Mouse (Mus musculus): ENCODE measurements at regions not wholly inside any gene's neighbourhood (a gene's known extent, or its start where the extent isn't known, plus 50 kb on each side); places are given as distances from the start of the nearest gene placed in this dataset.

- 65% methylated on average over 5 of the region's 5 CpGs for WGBS (ENCODE audit: insufficient replicate concordance)
- DNase-seq (ENCODE audit: low read depth in 3 of 3, low spot score in 3 of 3) = no peak
Measured at GRCm38 (mm10) chr17:74920056-74920455, 85.3 kb upstream of the Ltbp1 start.

GRCm38 (mm10) chr17:74921413-74921812, 84.0 kb upstream of the Ltbp1 start:
- TF ChIP-seq EP300 (IDR thresholded peaks at IDR 0.05; ENCODE audit: low read depth) (no peak), CTCF (IDR thresholded peaks at IDR 0.05; ENCODE audit: low read depth) (no peak)
- no peaks in the 10 kb centered on the region for H3K4me1 ChIP-seq (replicated peaks; ENCODE audit: control insufficient read depth in 2 of 2, insufficient read depth in 2 of 2, low read length in 1 of 2)
- DNase-seq (ENCODE audit: low read depth in 3 of 3, low spot score in 3 of 3) (no peak), ATAC-seq (ENCODE audit: insufficient read depth) (no peak)
- no peak overlapping the region for H3K9ac ChIP-seq (replicated peaks)
- no peak overlapping the region for H3K4me2 ChIP-seq (ENCODE audit: low read depth)
- H3K9me3 ChIP-seq (ENCODE audit: control insufficient read depth, low read length) = no peaks in the 10 kb centered on the region
- H3K27ac ChIP-seq = no peak overlapping the region
- H3K27me3 ChIP-seq (ENCODE audit: control insufficient read depth, insufficient read depth, low read length) = no peaks in the 10 kb centered on the region
- WGBS (ENCODE audit: insufficient replicate concordance) = 66% methylated on average over 6 of the region's 6 CpGs
- no peak overlapping the region for H3K4me3 ChIP-seq (ENCODE audit: insufficient read depth in 1 of 2, low read depth in 2 of 2, low read length in 2 of 2)
- no peaks in the 10 kb centered on the region for H3K36me3 ChIP-seq (replicated peaks; ENCODE audit: control insufficient read depth, insufficient read depth, low read depth)

More at GRCm38 (mm10) chr17:74920056-74920455, 85.3 kb upstream of the Ltbp1 start:
- Histone ChIP-seq H3K36me3 (replicated peaks; ENCODE audit: control insufficient read depth, insufficient read depth, low read depth) (no peaks in the 10 kb centered on the region), H3K4me3 (ENCODE audit: insufficient read depth in 1 of 2, low read depth in 2 of 2, low read length in 2 of 2) (no peak overlapping the region), H3K27ac (no peak overlapping the region), H3K4me2 (ENCODE audit: low read depth) (no peak overlapping the region), H3K9ac (replicated peaks) (no peak overlapping the region), H3K9me3 (ENCODE audit: control insufficient read depth, low read length) (no peaks in the 10 kb centered on the region), H3K27me3 (ENCODE audit: control insufficient read depth, insufficient read depth, low read length) (no peaks in the 10 kb centered on the region), H3K4me1 (replicated peaks; ENCODE audit: control insufficient read depth in 2 of 2, insufficient read depth in 2 of 2, low read length in 1 of 2) (no peaks in the 10 kb centered on the region)
- ATAC-seq (ENCODE audit: insufficient read depth) = no peak
- no peak for TF ChIP-seq EP300 (IDR thresholded peaks at IDR 0.05; ENCODE audit: low read depth)
- TF ChIP-seq CTCF (IDR thresholded peaks at IDR 0.05; ENCODE audit: low read depth) = no peak

- 44% methylated on average over 4 of the region's 4 CpGs for WGBS (ENCODE audit: insufficient replicate concordance)
- H3K4me1 ChIP-seq (replicated peaks; ENCODE audit: control insufficient read depth in 2 of 2, insufficient read depth in 2 of 2, low read length in 1 of 2) = no peaks in the 10 kb centered on the region
- no peaks in the 10 kb centered on the region for H3K9me3 ChIP-seq (ENCODE audit: control insufficient read depth, low read length)
- H3K4me3 ChIP-seq (ENCODE audit: insufficient read depth in 1 of 2, low read depth in 2 of 2, low read length in 2 of 2) = no peak overlapping the region
- TF ChIP-seq CTCF (IDR thresholded peaks at IDR 0.05; ENCODE audit: low read depth) = no peak
- no peak for TF ChIP-seq EP300 (IDR thresholded peaks at IDR 0.05; ENCODE audit: low read depth)
- ATAC-seq (ENCODE audit: insufficient read depth) (no peak), DNase-seq (ENCODE audit: low read depth in 3 of 3, low spot score in 3 of 3) (no peak)
- H3K4me2 ChIP-seq (ENCODE audit: low read depth) = no peak overlapping the region
- H3K9ac ChIP-seq (replicated peaks) = no peak overlapping the region
- H3K27ac ChIP-seq = no peak overlapping the region
- no peaks in the 10 kb centered on the region for H3K27me3 ChIP-seq (ENCODE audit: control insufficient read depth, insufficient read depth, low read length)
- H3K36me3 ChIP-seq (replicated peaks; ENCODE audit: control insufficient read depth, insufficient read depth, low read depth) = no peaks in the 10 kb centered on the region
Measured at GRCm38 (mm10) chr17:74922016-74922415, 83.4 kb upstream of the Ltbp1 start.

- Histone ChIP-seq H3K27ac (no peak overlapping the region), H3K9ac (replicated peaks) (no peak overlapping the region), H3K4me2 (ENCODE audit: low read depth) (no peak overlapping the region), H3K27me3 (ENCODE audit: control insufficient read depth, insufficient read depth, low read length) (no peaks in the 10 kb centered on the region), H3K4me1 (replicated peaks; ENCODE audit: control insufficient read depth in 2 of 2, insufficient read depth in 2 of 2, low read length in 1 of 2) (no peaks in the 10 kb centered on the region), H3K9me3 (ENCODE audit: control insufficient read depth, low read length) (no peaks in the 10 kb centered on the region), H3K36me3 (replicated peaks; ENCODE audit: control insufficient read depth, insufficient read depth, low read depth) (no peaks in the 10 kb centered on the region), H3K4me3 (ENCODE audit: insufficient read depth in 1 of 2, low read depth in 2 of 2, low read length in 2 of 2) (no peak overlapping the region)
- no peak for ATAC-seq (ENCODE audit: insufficient read depth)
- DNase-seq (ENCODE audit: low read depth in 3 of 3, low spot score in 3 of 3) = no peak
- 42% methylated on average over 3 of the region's 3 CpGs for WGBS (ENCODE audit: insufficient replicate concordance)
- no peak for TF ChIP-seq EP300 (IDR thresholded peaks at IDR 0.05; ENCODE audit: low read depth)
- TF ChIP-seq CTCF (IDR thresholded peaks at IDR 0.05; ENCODE audit: low read depth) = no peak
Measured at GRCm38 (mm10) chr17:74922591-74922990, 82.8 kb upstream of the Ltbp1 start.

- no peak overlapping the region for H3K4me3 ChIP-seq (ENCODE audit: insufficient read depth in 1 of 2, low read depth in 2 of 2, low read length in 2 of 2)
- no peak overlapping the region for H3K27ac ChIP-seq
- 51% methylated on average over 9 of the region's 9 CpGs for WGBS (ENCODE audit: insufficient replicate concordance)
- H3K9me3 ChIP-seq (ENCODE audit: control insufficient read depth, low read length) = no peaks in the 10 kb centered on the region
- H3K4me1 ChIP-seq (replicated peaks; ENCODE audit: control insufficient read depth in 2 of 2, insufficient read depth in 2 of 2, low read length in 1 of 2) = no peaks in the 10 kb centered on the region
- no peak for ATAC-seq (ENCODE audit: insufficient read depth)
- H3K36me3 ChIP-seq (replicated peaks; ENCODE audit: control insufficient read depth, insufficient read depth, low read depth) = no peaks in the 10 kb centered on the region
- H3K9ac ChIP-seq (replicated peaks) = no peak overlapping the region
- DNase-seq (ENCODE audit: low read depth in 3 of 3, low spot score in 3 of 3) = no peak
- H3K4me2 ChIP-seq (ENCODE audit: low read depth) = no peak overlapping the region
- H3K27me3 ChIP-seq (ENCODE audit: control insufficient read depth, insufficient read depth, low read length) = no peaks in the 10 kb centered on the region
- TF ChIP-seq CTCF (IDR thresholded peaks at IDR 0.05; ENCODE audit: low read depth) = no peak
- TF ChIP-seq EP300 (IDR thresholded peaks at IDR 0.05; ENCODE audit: low read depth) = no peak
Measured at GRCm38 (mm10) chr17:74923101-74923500, 82.3 kb upstream of the Ltbp1 start.
